Mouse (Mus musculus) cortical plate, adult 2 months (tissue): ENCODE measurements around the gene Pik3r5. TPM values are rescaled to one million over a fixed set of nuclear protein-coding genes. Genes with fewer than 3 reads are reported as not detected.

Experiments
- H3K27ac ChIP-seq: fragments of 200-500 bp; 2 replicates; pipeline ENCODE4 v1.5.1; 2012; ENCODE audit warnings: low read length, control low read depth, inconsistent platforms; ENCODE audit not compliant: insufficient read depth
- H3K4me1 ChIP-seq: fragments of 200-500 bp; 2 replicates; pipeline ENCODE4 v1.6.1; 2011; ENCODE audit warnings: low read length; ENCODE audit not compliant: control insufficient read depth, insufficient read depth
- H3K4me3 ChIP-seq: fragments of 200-500 bp; 2 replicates; pipeline ENCODE4 v1.5.1; 2011; ENCODE audit warnings: mild to moderate bottlenecking, low read length, control low read depth; ENCODE audit not compliant: insufficient read depth
- CTCF ChIP-seq: fragments of 200-500 bp; IDR thresholded peaks from 2 replicates; pipeline ENCODE4 v1.5.1; 2011; ENCODE audit warnings: mild to moderate bottlenecking, control low read depth, low read length; ENCODE audit not compliant: insufficient read depth; ENCODE audit errors: extremely low read depth
- POLR2A ChIP-seq: fragments of 200-500 bp; IDR thresholded peaks from 2 replicates; pipeline ENCODE4 v1.6.1; 2011; ENCODE audit warnings: mild to moderate bottlenecking, low read length, control low read depth; ENCODE audit not compliant: insufficient read depth; ENCODE audit errors: extremely low read depth
- polyA plus RNA-seq: library from polyadenylated mRNA; depleted of rRNA; stranded (reverse); fragments of >200 nt; gene quantifications from 2 replicates; pipeline ENCODE4 v1.2.3, GENCODE M21; 2012

Pik3r5 gene
- polyA plus RNA-seq, 1 experiment = 2.6 TPM

- H3K4me1 ChIP-seq = no peaks in the 10 kb centered on the region
- H3K4me3 ChIP-seq = no peak overlapping the region
- H3K27ac ChIP-seq = no peak overlapping the region
- TF ChIP-seq POLR2A (no peak), CTCF (no peak)
Measured at GRCm38 (mm10) chr11:68492592-68492991, 60.7 kb downstream of the Pik3r5 start.

GRCm38 (mm10) chr11:68493760-68494159 is 61.8 kb downstream of the Pik3r5 start:
- no peak overlapping the region for H3K4me3 ChIP-seq
- H3K27ac ChIP-seq = no peak overlapping the region
- no peaks in the 10 kb centered on the region for H3K4me1 ChIP-seq
- TF ChIP-seq POLR2A (no peak), CTCF (no peak)

GRCm38 (mm10) chr11:68497081-68497480 is 65.2 kb downstream of the Pik3r5 start:
- H3K4me1 ChIP-seq = no peaks in the 10 kb centered on the region
- H3K27ac ChIP-seq = no peak overlapping the region
- H3K4me3 ChIP-seq = no peak overlapping the region
- TF ChIP-seq POLR2A (no peak), CTCF (no peak)

- TF ChIP-seq POLR2A (no peak), CTCF (no peak)
- Histone ChIP-seq H3K27ac (no peak overlapping the region), H3K4me1 (no peaks in the 10 kb centered on the region), H3K4me3 (no peak overlapping the region)
Measured at GRCm38 (mm10) chr11:68498517-68498916, 66.6 kb downstream of the Pik3r5 start.

- TF ChIP-seq POLR2A (no peak), CTCF (no peak)
- Histone ChIP-seq H3K4me1 (no peaks in the 10 kb centered on the region), H3K27ac (no peak overlapping the region), H3K4me3 (no peak overlapping the region)
Measured at GRCm38 (mm10) chr11:68498999-68499699, 67.2 kb downstream of the Pik3r5 start.

GRCm38 (mm10) chr11:68500949-68501350 is 69.0 kb downstream of the Pik3r5 start:
- no peak overlapping the region for H3K27ac ChIP-seq
- no peak overlapping the region for H3K4me3 ChIP-seq
- no peak for TF ChIP-seq CTCF
- TF ChIP-seq POLR2A = no peak
- H3K4me1 ChIP-seq = no peaks in the 10 kb centered on the region

GRCm38 (mm10) chr11:68502408-68502807 is 70.5 kb downstream of the Pik3r5 start:
- H3K4me1 ChIP-seq = no peaks in the 10 kb centered on the region
- no peak overlapping the region for H3K27ac ChIP-seq
- TF ChIP-seq CTCF (no peak), POLR2A (no peak)
- H3K4me3 ChIP-seq = no peak overlapping the region

GRCm38 (mm10) chr11:68502902-68503629 is 71.1 kb downstream of the Pik3r5 start, which contains the start of gene Pik3r6:
TSS of gene Pik3r6 (plus strand) at chr11:68503019.
- TF ChIP-seq POLR2A (no peak), CTCF (no peak)
- Histone ChIP-seq H3K27ac (no peak within 1 kb of the TSS), H3K4me1 (no peaks in the 10 kb centered on the region), H3K4me3 (no peak within 1 kb of the TSS)

- Histone ChIP-seq H3K4me3 (no peak overlapping the region), H3K27ac (no peak overlapping the region), H3K4me1 (no peaks in the 10 kb centered on the region)
- TF ChIP-seq CTCF (no peak), POLR2A (no peak)
Measured at GRCm38 (mm10) chr11:68504913-68505312, 73.0 kb downstream of the Pik3r5 start.

- no peak overlapping the region for H3K27ac ChIP-seq
- H3K4me1 ChIP-seq = no peaks in the 10 kb centered on the region
- no peak overlapping the region for H3K4me3 ChIP-seq
- no peak for TF ChIP-seq CTCF
- TF ChIP-seq POLR2A = no peak
Measured at GRCm38 (mm10) chr11:68507246-68507645, 75.3 kb downstream of the Pik3r5 start.
